Mouse (Mus musculus) large intestine, adult 2 months (tissue): ENCODE measurements at regions not wholly inside any gene's neighbourhood (a gene's known extent, or its start where the extent isn't known, plus 50 kb on each side); places are given as distances from the start of the nearest gene placed in this dataset.

Experiments used
- DNase-seq: peaks from one replicate; pipeline ENCODE4 v3.0.0-alpha.2; 2012; ENCODE audit warnings: low read depth, low spot score
- WGBS: fragments of 180-500 bp; shearing (Covaris S2); methylation state at CpG from one replicate; pipeline ENCODE4 v1.1.7; 2018; 5-methylcytosine and 5-hydroxymethylcytosine counted together

DNA sequence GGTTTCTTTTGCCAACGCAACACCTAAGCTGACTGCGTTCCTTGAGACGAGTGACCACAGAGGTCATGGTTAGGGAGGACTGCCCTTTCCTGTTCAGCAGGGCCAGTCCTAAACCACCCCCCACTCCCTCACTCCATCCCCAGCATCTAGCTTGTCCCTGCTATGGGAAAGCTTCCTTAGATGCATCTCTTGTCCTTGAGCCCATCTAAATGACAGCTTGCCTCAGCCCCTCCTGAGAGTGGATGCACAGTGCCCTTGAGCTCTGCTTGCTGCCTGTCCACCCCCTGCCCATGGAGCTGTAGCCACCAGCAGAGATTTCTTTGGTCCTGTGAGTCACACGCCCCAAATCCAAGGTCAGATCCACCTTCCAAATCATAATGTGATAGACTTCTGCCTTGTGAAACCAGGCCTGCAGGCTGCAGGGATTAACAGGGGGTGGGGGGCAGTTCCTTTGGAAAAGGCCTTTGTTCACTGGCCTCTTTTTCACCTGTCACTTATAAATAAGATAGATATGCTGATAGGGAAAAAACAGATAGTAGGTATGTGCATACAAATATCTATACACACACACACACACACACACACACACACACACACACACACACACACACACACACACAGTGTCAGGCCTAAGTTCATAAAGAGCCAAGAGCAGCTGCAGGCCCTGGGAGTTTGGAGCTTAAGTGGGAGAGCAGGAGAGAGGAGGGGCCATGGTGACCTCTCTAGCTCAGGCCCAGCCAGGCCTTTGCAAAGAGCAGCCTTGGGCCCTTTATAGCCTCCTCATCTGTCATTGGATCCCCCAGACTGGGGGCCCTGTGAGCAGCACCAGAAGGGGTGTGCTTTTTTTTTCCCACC is 56.4 kb upstream of the Adra2c start:
- 45% methylated on average over 4 of the region's 4 CpGs for WGBS
- no peak for DNase-seq

DNA sequence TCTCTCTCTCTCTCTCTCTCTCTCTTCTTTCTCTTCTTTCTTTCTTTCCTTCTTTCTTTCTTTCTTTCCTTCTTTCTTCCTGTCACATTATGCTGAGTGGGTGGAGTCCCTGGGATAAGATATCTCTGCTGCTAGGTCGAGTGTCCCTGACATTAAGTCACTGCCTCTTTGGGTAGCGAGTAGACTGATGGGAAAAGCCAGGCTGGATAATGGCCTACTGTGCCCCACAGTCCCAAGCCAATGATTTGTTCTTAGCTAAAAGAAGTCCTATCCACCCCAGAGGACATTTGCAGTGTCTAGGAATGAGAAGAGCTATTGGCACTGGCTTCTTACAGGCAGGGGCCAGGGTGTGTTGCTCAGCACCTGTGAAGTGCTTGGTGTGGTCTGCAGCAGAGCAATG is 61.8 kb upstream of the Adra2c start:
- DNase-seq = no peak
- WGBS = 45% methylated on average over 2 of the region's 2 CpGs

DNA sequence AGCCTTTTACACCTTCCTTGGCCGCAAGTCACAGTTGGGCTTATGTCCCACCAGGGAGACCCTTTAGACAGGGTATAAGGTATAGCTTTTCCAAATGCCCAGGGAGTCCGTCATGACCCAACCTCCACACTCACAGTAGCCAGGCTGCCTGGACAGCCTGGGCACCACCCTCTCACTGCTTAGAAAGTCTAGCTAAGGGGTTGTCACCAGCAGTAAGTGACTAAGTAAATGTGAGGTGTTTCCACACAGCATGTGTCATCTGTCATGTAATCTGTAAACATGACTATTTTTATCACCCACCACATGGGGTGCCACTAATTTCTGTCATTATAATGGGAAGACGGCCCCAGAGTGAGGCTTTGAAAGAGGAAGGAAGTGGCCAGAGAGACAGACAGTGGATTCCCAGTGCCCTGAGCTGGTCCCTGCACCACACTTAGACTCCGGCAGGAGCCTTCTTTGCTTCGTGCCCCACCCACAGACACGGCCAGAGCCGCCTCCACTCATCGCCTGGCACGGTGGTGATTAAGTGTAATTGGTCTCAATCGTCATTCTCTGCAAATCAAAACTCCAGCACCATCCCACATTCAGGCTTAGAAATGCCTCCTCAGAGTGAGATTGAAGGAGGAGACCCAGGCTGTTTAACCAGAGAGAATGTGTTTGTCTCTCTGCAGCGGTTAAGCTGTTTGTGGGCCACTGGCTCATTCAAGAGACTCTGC is 62.5 kb upstream of the Adra2c start:
- WGBS = 48% methylated on average over 11 of the region's 11 CpGs

DNA sequence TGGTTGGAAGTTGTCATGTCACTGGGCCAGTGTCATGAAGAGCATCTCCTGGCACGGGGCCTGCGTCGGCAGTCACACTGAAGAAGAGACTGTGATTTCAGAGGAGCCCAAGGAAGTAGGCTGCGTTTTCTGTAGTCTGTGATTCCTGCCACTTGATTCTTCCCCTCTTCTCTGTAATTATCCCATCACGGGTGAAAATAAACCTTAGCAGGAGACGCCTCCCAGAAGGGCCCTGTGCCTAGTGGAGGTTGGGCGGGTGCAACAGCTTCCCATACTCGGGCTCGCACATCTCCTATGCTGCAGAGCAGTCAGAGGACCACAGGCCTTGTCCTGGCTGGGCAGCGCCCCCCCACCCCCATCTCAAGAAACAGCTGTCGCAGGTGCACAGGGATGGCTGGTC is 63.1 kb upstream of the Adra2c start:
- DNase-seq = no peak
- 79% methylated on average over 11 of the region's 11 CpGs for WGBS

More for the DNA sequence above, 62.5 kb upstream of the Adra2c start:
- no peak for DNase-seq

DNA sequence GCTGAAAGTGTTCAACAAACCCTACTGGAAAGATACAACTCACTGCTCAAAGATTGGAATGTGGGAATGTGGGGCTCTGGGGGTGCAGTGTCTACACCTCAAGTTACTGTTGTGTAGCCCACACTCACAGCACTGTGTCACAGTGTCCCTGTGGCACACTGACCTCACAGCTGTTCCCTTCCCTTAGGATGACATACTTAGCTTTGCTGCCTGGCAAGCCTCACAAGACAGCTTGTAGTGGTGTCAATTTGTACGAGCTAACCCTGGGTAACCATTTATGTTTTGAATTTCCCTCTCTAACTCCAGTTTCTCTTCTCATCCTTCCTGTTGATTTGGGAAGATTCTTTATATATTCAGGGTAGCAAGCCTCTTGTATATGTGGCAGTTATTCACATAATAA is 68.8 kb upstream of the Adra2c start:
- DNase-seq = no peak
- 36% methylated on average over 1 of the region's 1 CpGs for WGBS

DNA sequence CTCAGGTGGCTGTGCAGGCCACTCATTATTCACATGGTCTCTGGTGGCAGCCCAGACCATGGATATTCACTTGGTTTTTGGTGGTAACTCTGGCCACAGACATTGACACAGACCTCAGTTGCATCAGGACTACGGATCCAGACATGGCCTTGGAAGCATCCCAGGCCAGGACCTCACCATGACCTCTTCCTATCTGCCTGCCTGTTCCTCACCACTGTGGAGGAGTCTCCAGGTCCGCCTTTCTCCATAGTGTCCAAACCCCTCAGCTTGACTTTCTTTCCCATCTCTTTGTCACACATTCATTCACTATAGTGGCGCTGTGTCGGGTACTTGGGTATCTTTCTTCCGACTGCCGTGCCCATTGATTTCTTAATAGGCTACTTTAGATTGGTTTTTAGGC is 74.1 kb upstream of the Adra2c start:
- DNase-seq = no peak
- WGBS = 87% methylated on average over 6 of the region's 6 CpGs

DNA sequence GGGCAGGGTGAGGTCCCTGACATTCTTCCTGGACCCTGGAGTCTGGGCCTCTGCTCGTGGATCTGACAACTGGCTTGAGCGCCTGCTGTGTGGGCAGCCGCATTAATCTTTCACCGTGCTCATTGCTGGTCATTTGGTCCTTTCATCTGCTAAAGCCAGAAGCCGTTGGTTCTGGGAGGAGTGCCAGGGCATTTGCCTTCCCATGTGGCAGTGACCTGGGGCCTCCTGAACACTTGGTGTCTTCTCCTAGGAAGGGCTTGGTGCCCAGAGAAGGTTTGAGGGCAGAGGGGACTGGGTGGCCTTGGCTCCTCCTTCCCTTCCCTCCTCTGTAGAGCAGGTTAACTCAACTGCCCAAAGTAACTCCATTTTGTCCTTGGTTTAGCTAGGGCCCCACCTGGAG is 79.7 kb upstream of the Adra2c start:
- 51% methylated on average over 5 of the region's 5 CpGs for WGBS

DNA sequence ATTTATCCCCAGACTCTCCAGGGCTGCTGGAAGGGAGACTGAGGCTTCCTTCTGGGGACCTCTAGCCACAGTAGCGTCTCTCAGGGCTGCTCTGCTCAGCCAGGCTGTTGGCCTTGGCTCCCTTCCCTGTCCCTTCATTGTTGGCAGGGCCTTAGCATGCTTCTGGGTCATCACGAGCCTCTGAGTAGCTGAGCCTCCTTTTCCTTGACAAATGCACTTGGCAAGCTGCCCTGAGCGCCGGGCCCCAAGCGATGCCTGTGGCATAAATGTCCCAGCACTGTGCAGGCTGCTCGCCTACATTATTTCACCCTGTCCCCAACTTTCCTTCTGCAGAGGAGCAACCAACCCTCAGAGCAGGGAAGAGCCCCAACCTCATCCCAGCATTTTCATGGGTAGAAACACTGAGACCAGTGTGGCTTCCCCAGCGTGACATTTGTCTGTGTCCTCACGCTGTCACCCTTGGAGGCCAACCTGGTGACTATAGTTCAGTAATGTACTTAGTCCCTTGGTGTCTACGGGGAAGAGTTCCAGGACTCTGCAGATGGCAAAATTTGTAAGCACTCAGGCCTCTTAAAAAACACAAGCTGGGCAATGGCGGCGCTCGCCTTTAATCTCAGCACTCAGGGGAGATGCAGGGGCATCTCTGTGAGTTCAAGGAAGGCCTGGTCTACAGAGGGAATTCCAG is 83.7 kb upstream of the Lrpap1 start:
- DNase-seq = no peak
- WGBS = 50% methylated on average over 12 of the region's 12 CpGs

More for the DNA sequence above, 79.7 kb upstream of the Adra2c start:
- no peak for DNase-seq

DNA sequence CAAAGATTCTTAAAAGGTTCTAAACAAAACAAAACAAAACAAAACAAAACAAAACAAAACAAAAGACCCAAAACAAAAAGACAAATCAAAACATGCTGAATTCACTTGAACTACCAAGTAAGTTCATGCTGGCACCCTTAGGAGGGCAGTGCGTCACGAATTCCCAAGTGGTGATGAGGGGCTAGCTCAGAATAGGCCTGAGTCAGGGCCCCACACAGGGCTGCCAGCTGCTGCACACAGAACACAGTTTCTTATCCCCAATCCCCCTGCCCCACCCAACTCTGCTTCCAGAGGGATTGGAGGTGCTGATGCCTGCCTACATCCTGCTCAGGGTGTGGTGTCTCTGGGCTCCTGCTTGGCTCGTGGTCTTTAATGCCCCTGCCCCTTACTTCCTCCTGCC is 80.3 kb upstream of the Lrpap1 start:
- DNase-seq = no peak
- WGBS = 56% methylated on average over 3 of the region's 3 CpGs

DNA sequence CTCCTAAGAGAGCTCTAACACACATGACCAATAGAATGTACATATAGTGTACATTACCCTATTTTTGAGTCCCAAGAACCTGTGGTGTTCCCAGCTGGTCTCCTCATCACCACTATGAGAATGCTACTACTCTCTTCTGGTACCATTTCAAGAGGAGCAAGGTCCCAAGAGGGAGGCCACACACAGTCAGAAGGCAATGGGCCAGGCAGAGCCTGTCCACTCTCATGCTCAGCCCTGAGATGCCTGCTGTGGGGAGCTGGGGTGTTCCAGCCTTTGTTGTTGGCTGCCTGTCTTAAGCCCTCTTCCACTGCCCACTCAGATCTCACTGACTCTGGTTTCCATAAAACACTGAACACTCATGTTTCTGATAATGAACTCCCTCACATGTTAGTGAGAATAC is 79.7 kb upstream of the Lrpap1 start:
- no peak for DNase-seq

DNA sequence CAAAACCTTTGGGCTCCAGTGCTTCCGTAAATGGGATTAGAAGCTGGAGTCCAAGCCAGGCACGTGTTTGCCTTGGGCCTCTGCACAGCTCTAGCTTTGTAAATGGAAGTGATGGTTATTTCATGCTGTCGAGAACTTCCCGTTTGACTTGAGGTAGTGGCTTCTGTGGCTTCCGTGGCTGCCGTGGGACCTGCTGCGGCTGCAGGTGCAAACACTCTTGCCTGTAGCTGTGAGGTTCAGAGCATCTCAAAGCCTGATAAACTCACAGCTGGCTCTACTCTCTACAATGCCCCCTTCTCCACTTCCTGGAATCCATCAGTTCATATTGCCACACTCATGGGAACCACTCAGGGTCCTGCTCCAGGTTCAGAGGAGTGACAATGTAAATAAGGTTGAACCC is 77.9 kb upstream of the Lrpap1 start:
- DNase-seq = no peak
- WGBS = 73% methylated on average over 7 of the region's 7 CpGs

DNA sequence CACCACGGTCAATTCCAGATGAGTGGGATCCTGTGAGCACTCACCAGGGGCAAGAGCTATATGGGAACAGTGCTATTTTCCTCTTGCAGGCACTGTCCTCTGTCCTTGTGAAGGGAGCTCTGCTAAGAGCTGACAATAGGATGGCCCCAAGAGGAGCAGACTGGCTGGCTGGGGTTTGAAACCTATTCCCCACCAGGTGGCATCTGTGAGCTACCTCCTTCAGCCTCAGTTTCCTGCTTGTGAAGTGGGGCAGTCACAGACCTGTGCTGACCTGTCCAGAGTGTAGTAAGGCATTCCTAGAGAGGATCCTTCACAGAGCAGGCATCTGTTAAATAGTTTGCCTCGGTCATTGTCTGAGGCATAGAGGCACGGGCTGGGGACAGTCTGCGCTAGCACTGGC is 71.8 kb upstream of the Lrpap1 start:
- no peak for DNase-seq
- WGBS = 62% methylated on average over 4 of the region's 4 CpGs

DNA sequence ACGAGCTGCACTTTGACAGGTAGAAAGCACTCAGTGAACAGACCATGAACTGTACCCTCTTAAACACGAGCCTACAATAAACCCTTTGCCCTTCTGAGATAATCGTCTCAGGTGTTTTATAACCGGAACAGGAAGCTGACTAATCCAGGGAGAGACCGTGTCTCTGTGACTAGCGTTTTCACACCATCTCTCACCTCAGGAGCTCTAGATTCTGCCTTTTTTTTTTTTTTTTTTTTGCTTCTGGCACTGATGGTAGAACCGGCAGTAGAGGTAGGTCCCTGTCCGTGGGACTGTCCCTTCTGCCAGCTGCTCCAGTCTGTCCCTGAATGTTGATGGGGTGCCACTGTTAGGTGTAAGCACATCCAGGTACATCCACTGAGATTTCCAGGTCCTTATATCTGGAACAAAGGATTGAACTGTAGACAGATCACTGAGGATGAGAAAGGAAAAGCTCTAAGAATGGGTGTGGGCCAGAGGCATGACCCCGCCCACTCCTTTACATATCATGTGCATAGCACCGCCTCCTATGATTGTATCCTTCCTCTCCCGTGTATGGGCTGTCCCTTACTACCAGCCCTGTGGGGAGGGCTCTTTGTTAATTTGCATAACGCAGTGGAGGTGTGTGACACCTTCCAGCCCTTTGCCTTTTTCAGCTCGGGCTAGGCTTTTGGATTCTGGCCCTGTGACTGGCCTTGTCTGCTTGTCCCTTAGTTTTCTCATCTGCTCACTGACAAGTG is 70.7 kb upstream of the Lrpap1 start:
- 20% methylated on average over 13 of the region's 13 CpGs for WGBS
- peak; percentile 22 for DNase-seq

DNA sequence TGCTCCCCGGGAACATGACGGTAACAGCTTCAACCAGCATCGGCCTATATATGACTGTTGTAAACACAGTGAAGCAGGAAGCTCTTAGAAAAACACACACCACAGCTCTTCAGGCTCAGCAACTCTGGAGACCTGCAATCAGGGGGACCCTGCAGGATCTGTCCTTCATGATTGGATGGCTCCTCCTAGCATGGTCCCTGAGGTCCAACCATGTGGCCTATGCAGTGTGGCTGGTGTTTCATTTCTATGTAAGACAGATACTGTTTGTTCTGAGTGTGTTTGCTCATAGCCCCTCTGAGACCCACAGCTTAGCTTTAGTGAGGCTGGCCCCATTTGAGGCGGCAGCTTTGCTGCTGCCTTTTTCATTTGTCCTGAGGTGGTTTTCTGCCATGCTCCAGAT is 68.8 kb upstream of the Lrpap1 start:
- no peak for DNase-seq
- 57% methylated on average over 4 of the region's 4 CpGs for WGBS

DNA sequence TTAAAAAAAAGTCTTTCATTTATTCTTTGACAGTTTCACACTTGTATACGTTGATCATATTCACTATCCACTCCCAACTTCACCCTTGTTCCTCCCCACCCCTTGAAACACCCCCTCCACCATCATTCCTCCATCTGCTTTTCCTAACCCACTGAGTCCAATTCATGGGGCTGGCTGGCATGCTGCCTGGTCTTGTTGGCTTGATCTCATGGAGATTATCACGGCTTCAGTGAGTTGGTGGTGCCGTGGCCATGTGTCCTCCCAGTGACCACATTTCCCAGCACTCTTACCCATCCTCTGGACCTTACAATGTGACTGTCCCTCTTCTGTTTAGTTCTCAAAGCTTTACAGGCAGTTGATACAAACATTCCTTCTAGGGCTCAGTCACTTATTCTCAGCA is 65.8 kb upstream of the Lrpap1 start:
- no peak for DNase-seq
- 55% methylated on average over 3 of the region's 3 CpGs for WGBS

DNA sequence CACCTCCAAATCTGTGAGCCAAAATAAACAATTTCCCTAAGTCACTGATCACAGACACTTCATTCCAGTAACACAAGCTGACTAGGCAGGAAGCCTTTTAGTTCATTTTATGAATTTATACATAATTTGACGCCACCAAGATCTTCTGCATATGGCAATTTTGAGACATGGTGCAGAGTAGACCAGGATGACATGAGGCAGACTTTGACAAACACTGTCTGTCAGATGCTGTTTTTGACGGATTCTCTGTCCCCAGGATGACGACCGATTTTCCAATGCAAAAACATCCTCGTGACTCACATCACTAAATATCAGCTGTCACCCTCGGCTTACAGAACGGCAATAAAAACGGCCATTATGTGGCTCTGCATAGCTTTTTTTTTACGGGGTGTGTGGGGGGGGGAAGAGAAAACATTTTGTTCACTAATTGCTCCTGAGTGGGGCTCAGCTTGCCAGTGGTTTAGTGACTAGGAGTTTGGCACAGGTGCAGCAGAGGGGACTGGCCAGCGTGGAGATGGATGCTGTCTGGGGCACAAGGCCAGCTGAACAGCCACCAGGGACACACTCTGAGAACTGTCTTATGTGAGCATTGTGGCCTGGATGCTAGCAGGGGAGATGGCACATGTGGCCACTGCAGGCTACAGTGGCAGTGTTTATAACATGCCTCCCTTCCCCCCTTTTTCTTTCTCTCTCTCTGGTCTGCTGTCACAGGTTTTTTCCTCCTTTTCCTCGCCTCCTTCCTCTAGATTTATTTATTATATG is 65.0 kb upstream of the Lrpap1 start:
- 28% methylated on average over 11 of the region's 11 CpGs for WGBS

DNA sequence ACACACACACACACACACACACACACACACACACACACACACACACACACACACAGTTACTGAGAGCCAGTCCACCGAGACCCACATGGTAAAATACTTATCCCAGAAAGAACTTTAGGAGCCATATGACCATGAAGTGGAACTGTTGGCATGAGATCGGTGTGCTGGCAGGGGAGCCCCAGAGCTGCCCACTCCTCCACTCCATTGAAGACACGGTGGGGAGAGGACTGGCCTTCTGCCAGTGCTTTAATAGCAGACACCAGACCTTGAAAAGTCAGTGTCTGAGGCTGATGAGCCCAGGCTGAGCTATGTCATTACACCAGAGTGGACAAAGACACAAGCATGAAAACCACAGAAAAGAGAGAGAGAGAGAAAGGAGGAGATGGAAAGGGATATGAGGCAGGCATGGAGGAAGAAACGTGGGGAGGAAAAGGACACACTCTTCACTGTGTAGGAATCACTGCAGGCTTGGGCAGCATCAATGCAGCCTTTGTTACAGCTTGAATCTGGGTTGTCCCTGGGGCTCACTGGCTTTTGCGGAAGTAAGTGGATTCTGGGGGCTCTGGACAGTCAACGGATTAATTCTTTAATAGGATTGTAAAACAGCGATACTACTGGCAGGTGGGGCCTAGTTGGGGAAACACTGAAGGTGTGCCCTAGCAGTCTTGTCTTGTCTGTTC is 64.2 kb upstream of the Lrpap1 start:
- 73% methylated on average over 7 of the region's 7 CpGs for WGBS

More for the DNA sequence above, 65.0 kb upstream of the Lrpap1 start:
- DNase-seq = no peak

DNA sequence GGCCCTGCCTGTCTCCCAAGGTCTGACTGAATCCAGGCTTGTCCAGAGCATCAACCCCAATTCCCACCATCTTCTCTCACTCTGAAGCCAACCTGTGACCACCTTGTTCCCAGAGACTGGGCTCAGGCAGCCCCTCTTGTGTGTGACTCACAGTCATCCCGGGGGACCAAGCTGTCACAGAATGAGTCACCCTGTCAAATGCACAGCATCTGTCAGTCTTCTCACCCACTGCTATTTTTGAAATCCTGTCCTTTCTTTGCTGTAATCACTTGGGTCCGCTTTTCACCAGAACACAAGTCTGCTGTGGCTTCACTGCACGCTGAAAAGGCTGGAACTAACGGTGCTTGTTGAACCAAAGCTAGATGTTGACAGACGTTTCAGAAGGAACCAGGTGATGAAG is 63.3 kb upstream of the Lrpap1 start:
- no peak for DNase-seq
- 66% methylated on average over 5 of the region's 5 CpGs for WGBS

More for the DNA sequence above, 64.2 kb upstream of the Lrpap1 start:
- no peak for DNase-seq

DNA sequence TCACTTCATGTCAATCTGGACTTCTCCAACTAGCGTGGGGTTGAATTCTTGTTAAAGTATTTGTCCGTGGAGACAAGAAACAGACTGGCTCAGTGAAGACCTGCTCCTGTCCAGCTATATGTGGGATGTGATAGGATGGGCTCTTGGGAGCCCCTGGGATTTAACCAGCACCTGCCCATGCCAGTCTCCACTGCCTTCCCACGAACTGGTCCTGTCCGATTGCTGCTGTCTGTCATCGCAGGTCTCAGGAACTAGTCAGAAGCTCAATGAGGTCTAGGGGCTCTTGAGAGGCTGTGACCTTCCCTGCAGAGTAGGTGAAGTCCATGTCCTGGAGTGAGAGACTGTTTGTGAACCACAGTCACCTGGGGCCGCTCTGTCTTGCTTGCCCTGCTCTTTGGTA is 62.8 kb upstream of the Lrpap1 start:
- WGBS = 89% methylated on average over 6 of the region's 6 CpGs
- no peak for DNase-seq
